Mouse (Mus musculus) cortical plate, adult 2 months (tissue): Measurements from ENCODE around the gene Sept6.

Experiments used
- CTCF ChIP-seq: fragments of 200-500 bp; IDR thresholded peaks from 2 replicates; pipeline ENCODE4 v1.5.1; 2011; ENCODE audit warnings: mild to moderate bottlenecking, control low read depth, low read length; ENCODE audit not compliant: insufficient read depth; ENCODE audit errors: extremely low read depth
- POLR2A ChIP-seq: fragments of 200-500 bp; IDR thresholded peaks from 2 replicates; pipeline ENCODE4 v1.6.1; 2011; ENCODE audit warnings: mild to moderate bottlenecking, low read length, control low read depth; ENCODE audit not compliant: insufficient read depth; ENCODE audit errors: extremely low read depth

DNA sequence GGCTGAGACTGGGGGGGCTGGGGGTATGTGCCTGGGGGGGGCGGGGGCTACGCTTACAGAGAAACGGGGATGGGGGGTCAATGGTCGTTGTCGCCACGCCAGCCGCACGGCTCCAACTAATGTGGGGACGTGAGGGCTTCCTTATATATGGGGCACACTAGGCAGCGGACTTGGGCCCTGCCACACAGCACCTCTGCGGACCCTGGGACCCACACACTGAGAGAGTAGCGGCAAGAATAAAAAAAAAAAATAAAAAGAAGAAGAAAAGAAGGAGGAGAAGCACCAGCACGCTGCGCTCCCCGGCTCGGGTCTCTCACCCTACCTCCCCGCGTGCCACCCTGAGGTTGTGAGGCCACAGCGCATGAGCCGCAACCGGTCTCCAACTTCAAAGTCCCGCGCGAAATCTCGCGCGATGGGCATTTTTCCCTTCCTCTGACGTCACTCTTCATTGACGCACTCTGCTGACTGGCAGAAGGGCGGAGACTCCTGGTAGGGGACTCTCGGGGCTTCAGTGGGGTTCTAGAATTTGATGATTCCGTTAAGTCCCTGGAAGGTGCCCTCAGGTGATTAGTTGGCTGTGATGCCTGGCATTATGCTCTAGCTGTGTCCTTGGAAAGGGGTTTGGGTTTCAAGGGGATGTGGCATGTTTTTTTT lies 88.4 kb downstream of the Sept6 start:
- TF ChIP-seq CTCF (no peak), POLR2A (peak; percentile 82)
